Mouse (Mus musculus) hindbrain, embryonic 13.5 days (tissue): Measurements from ENCODE around the gene Deaf1. TPM values are rescaled to one million over a fixed set of nuclear protein-coding genes. Genes with fewer than 3 reads are reported as not detected.

Source experiments
- ATAC-seq: fragments of 200-750 bp; cut with Nextera tagmentation; 2 replicates; pipeline ENCODE4 v1.8.0; 2017; ENCODE audit warnings: moderate TSS enrichment; ENCODE audit not compliant: low FRiP score
- H3K27ac ChIP-seq: fragments of 300-500 bp; sonication (generic); 2 replicates; pipeline ENCODE4 v1.5.1; 2015; ENCODE audit warnings: inconsistent platforms, mild to moderate bottlenecking, moderate library complexity
- H3K27me3 ChIP-seq: fragments of 300-500 bp; sonication (generic); 2 replicates; pipeline ENCODE4 v1.6.1; 2015; ENCODE audit warnings: mild to moderate bottlenecking, inconsistent platforms
- H3K36me3 ChIP-seq: fragments of 300-500 bp; sonication (generic); 2 replicates; pipeline ENCODE4 v1.6.1; 2015; ENCODE audit warnings: mild to moderate bottlenecking, inconsistent platforms
- H3K4me1 ChIP-seq: fragments of 300-500 bp; sonication (generic); replicated peaks from 2 replicates; pipeline ENCODE4 v1.6.1; 2015; ENCODE audit warnings: inconsistent platforms
- H3K4me2 ChIP-seq: fragments of 300-500 bp; sonication (generic); 2 replicates; pipeline ENCODE4 v1.6.1; 2015; ENCODE audit warnings: inconsistent platforms, mild to moderate bottlenecking, moderate library complexity
- H3K4me3 ChIP-seq: fragments of 300-500 bp; sonication (generic); 2 replicates; pipeline ENCODE4 v1.5.1; 2015; ENCODE audit warnings: mild to moderate bottlenecking, inconsistent platforms
- H3K9ac ChIP-seq: fragments of 300-500 bp; sonication (generic); 2 replicates; pipeline ENCODE4 v1.6.1; 2015; ENCODE audit warnings: mild to moderate bottlenecking, inconsistent platforms
- H3K9me3 ChIP-seq: fragments of 300-500 bp; sonication (generic); 2 replicates; pipeline ENCODE4 v1.6.1; 2016; ENCODE audit warnings: inconsistent platforms
- WGBS: fragments of 180-500 bp; shearing (Covaris S2); methylation state at CpG from one replicate; pipeline ENCODE4 v1.1.7; 2015; 5-methylcytosine and 5-hydroxymethylcytosine counted together
- polyA plus RNA-seq: library from polyadenylated mRNA; unstranded; fragments of >200 nt; fragmentation: Nextera tagmentation; extraction: Ambion mirVana; gene quantifications from 2 replicates; pipeline ENCODE4 v1.2.1, GENCODE M21; 2015

Gene Deaf1
- polyA plus RNA-seq, 1 experiment from 2014 or later: 138 TPM

DNA sequence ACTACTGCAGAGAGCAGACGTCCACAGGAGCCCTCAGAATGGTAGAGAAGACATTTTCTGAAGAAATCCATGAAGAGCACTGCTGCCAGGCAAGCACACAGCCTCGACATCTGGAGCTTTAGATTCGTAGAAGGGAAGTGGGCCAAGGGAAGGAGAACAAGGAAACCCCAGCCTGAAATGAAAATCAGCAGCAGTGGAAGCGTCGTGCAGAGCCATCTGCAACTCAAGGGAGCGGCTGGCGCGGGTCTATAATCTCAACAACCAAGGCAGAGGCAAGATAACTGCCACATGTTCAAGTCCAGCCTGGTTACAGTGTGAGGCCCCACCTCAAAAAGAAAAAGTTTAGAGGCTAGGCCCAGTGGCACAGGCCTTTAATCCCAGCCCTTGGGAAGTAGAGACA lies 12.4 kb downstream of the Deaf1 start:
- no peaks in the 10 kb centered on the region for H3K27me3 ChIP-seq
- 93% methylated on average over 8 of the region's 8 CpGs for WGBS
- H3K9ac ChIP-seq: no peak overlapping the region
- H3K4me1 ChIP-seq: no peaks in the 10 kb centered on the region
- H3K27ac ChIP-seq: no peak overlapping the region
- no peak overlapping the region for H3K4me3 ChIP-seq
- H3K36me3 ChIP-seq: peaks cover 98% of the 10 kb centered on the region
- H3K9me3 ChIP-seq: no peaks in the 10 kb centered on the region
- no peak for ATAC-seq
- H3K4me2 ChIP-seq: no peak overlapping the region

GRCm38 (mm10) chr7:141314416-141314815 lies 13.1 kb downstream of the Deaf1 start:
- no peak for ATAC-seq
- Histone ChIP-seq H3K27me3 (no peaks in the 10 kb centered on the region), H3K9ac (no peak overlapping the region), H3K27ac (no peak overlapping the region), H3K9me3 (no peaks in the 10 kb centered on the region), H3K4me2 (no peak overlapping the region), H3K36me3 (peaks cover 98% of the 10 kb centered on the region), H3K4me1 (no peaks in the 10 kb centered on the region), H3K4me3 (no peak overlapping the region)
- 99% methylated on average over 2 of the region's 2 CpGs for WGBS

- Histone ChIP-seq H3K9me3 (no peaks in the 10 kb centered on the region), H3K4me1 (no peaks in the 10 kb centered on the region), H3K4me3 (no peak overlapping the region), H3K36me3 (peaks cover 97% of the 10 kb centered on the region), H3K4me2 (no peak overlapping the region), H3K9ac (no peak overlapping the region), H3K27me3 (no peaks in the 10 kb centered on the region), H3K27ac (no peak overlapping the region)
- no peak for ATAC-seq
- 91% methylated on average over 4 of the region's 4 CpGs for WGBS
These were observed 23.0 kb downstream of the Deaf1 start for GRCm38 (mm10) chr7:141304537-141304936.

DNA sequence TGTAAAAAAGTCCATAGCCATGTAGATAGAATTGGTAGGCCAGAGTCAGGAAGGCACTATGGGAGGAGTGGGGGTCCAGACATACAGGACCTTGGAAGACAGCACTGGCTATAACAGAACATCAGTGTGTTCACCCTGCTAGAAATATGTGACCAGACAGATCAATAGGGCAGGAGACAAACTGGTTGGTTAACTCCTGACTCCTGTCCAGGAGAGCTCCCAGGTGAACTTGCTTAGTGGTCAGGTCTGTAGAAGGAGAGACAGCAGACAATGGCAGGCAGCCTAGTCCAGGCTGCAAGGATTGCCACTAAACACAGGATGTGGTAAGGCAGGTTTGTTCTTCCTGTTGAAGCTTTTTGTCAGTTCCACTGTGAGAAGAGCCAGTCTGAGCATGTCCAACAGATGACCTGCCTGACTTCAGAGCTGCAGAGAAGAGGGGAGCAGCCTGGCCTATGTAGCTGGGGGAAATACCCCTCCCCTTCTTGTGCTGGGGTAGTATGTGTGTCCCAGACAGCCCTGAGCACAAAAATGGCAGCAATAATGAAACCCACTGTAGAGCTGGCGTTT lies 24.7 kb downstream of the Deaf1 start:
- Histone ChIP-seq H3K27me3 (no peaks in the 10 kb centered on the region), H3K9me3 (no peaks in the 10 kb centered on the region), H3K9ac (no peak overlapping the region), H3K4me3 (no peak overlapping the region), H3K27ac (no peak overlapping the region), H3K36me3 (peaks cover 92% of the 10 kb centered on the region), H3K4me2 (no peak overlapping the region), H3K4me1 (no peaks in the 10 kb centered on the region)
- no peak for ATAC-seq
- 69% methylated on average over 1 of the region's 1 CpGs for WGBS

DNA sequence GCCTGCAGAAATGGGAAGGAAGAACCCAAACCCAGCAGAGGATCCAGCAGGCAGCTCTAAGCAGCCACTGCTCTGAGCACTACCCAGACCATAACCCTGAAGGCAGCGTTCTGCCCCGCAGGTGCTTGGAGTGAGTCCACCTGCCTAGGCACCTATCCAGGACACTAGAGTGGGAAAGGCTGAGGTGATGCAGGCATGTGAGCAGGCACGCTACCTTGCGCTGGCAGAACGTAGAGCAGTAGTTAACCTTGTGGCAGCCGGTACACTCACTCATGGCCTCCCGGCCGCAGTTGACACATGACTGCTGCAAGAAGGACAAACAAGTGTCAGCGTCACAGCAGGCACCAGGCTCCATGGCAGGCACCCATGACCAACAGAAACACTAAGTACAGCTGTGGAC lies 26.1 kb downstream of the Deaf1 start:
- no peak for ATAC-seq
- peaks cover 94% of the 10 kb centered on the region for H3K36me3 ChIP-seq
- no peaks in the 10 kb centered on the region for H3K4me1 ChIP-seq
- WGBS: 97% methylated on average over 9 of the region's 9 CpGs
- H3K4me3 ChIP-seq: no peak overlapping the region
- no peak overlapping the region for H3K9ac ChIP-seq
- peaks cover 2% of the 10 kb centered on the region; the same call in 1 of the 2 replicates for H3K27me3 ChIP-seq
- no peak overlapping the region for H3K4me2 ChIP-seq
- no peaks in the 10 kb centered on the region for H3K9me3 ChIP-seq
- no peak overlapping the region for H3K27ac ChIP-seq

- WGBS: 97% methylated on average over 8 of the region's 8 CpGs
- Histone ChIP-seq H3K9me3 (no peaks in the 10 kb centered on the region), H3K4me1 (peaks cover 6% of the 10 kb centered on the region), H3K36me3 (peaks cover 74% of the 10 kb centered on the region), H3K27me3 (peaks cover 25% of the 10 kb centered on the region), H3K27ac (no peak overlapping the region), H3K9ac (no peak overlapping the region), H3K4me2 (no peak overlapping the region), H3K4me3 (no peak overlapping the region)
- ATAC-seq: no peak
These were observed 28.3 kb downstream of the Deaf1 start for GRCm38 (mm10) chr7:141299175-141299574.

- Histone ChIP-seq H3K4me1 (peaks cover 17% of the 10 kb centered on the region), H3K9me3 (no peaks in the 10 kb centered on the region), H3K9ac (no peak overlapping the region), H3K27ac (no peak overlapping the region), H3K4me2 (no peak overlapping the region), H3K36me3 (peaks cover 64% of the 10 kb centered on the region), H3K4me3 (no peak overlapping the region), H3K27me3 (peaks cover 35% of the 10 kb centered on the region)
- ATAC-seq: no peak
- WGBS: 80% methylated on average over 3 of the region's 3 CpGs
These were observed 29.4 kb downstream of the Deaf1 start for GRCm38 (mm10) chr7:141297926-141298650.

DNA sequence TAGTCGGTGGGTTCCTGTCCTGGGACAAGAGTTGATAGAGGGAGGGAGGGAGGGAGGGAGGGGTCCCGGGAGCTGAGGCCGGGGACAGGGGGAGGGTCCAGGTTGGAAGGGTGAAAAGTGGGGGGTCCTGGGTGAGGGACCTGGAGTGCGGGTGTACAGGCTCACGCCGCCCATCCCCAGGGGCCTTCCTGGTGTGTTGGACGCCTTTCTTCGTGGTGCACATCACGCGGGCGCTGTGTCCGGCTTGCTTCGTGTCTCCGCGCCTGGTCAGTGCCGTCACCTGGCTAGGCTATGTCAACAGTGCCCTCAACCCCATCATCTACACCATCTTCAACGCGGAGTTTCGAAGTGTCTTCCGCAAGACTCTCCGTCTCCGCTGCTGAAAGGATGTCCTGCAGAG lies 33.0 kb downstream of the Deaf1 start:
- ATAC-seq: no peak
- Histone ChIP-seq H3K9me3 (no peaks in the 10 kb centered on the region), H3K27ac (no peak overlapping the region), H3K4me2 (peak overlapping the region; percentile 65), H3K9ac (peak overlapping the region; percentile 67; the same call in 1 of the 2 replicates), H3K4me3 (peak overlapping the region; percentile 39; the same call in 1 of the 2 replicates), H3K4me1 (peaks cover 35% of the 10 kb centered on the region), H3K27me3 (peaks cover 70% of the 10 kb centered on the region), H3K36me3 (peaks cover 28% of the 10 kb centered on the region)
- WGBS: 5% methylated on average over 21 of the region's 22 CpGs

- Histone ChIP-seq H3K4me1 (peaks cover 35% of the 10 kb centered on the region), H3K4me2 (peak overlapping the region; percentile 65), H3K9me3 (no peaks in the 10 kb centered on the region), H3K27me3 (peaks cover 70% of the 10 kb centered on the region), H3K27ac (no peak overlapping the region), H3K36me3 (peaks cover 23% of the 10 kb centered on the region), H3K9ac (peak overlapping the region; percentile 67), H3K4me3 (peak overlapping the region; percentile 39)
- ATAC-seq: 0 out of 2 replicates have a peak, but pooled peaks have one; percentile 19
- WGBS: 2% methylated on average over 48 of the region's 53 CpGs
These were observed 33.5 kb downstream of the Deaf1 start for GRCm38 (mm10) chr7:141293852-141294471.

- Histone ChIP-seq H3K4me3 (peak overlapping the region; percentile 54), H3K9ac (peak overlapping the region; percentile 78), H3K4me1 (peaks cover 35% of the 10 kb centered on the region), H3K9me3 (no peaks in the 10 kb centered on the region), H3K27ac (no peak overlapping the region), H3K36me3 (peaks cover 16% of the 10 kb centered on the region), H3K4me2 (peak overlapping the region; percentile 96), H3K27me3 (peaks cover 73% of the 10 kb centered on the region)
- WGBS: 35% methylated on average over 15 of the region's 15 CpGs
- ATAC-seq: 0 out of 2 replicates have a peak, but pooled peaks have one; percentile 18
These were observed 34.7 kb downstream of the Deaf1 start for GRCm38 (mm10) chr7:141292583-141293388.

GRCm38 (mm10) chr7:141291921-141292582 lies 35.4 kb downstream of the Deaf1 start, which contains the start of gene Drd4:
TSS of gene Drd4 (plus strand) at chr7:141292006.
- H3K36me3 ChIP-seq: peaks cover 8% of the 10 kb centered on the region
- H3K4me1 ChIP-seq: peaks cover 35% of the 10 kb centered on the region
- H3K9ac ChIP-seq: peak within 1 kb of the TSS; percentile 78
- H3K4me2 ChIP-seq: peak within 1 kb of the TSS; percentile 96
- H3K27me3 ChIP-seq: peaks cover 74% of the 10 kb centered on the region
- WGBS: 2% methylated on average over 46 of the region's 46 CpGs
- H3K4me3 ChIP-seq: peak within 1 kb of the TSS; percentile 54
- H3K9me3 ChIP-seq: no peaks in the 10 kb centered on the region
- peak; percentile 56 for ATAC-seq
- no peak within 1 kb of the TSS for H3K27ac ChIP-seq
